Mouse (Mus musculus): ENCODE results near the gene Gins2.

Gins2 gene

DNA sequence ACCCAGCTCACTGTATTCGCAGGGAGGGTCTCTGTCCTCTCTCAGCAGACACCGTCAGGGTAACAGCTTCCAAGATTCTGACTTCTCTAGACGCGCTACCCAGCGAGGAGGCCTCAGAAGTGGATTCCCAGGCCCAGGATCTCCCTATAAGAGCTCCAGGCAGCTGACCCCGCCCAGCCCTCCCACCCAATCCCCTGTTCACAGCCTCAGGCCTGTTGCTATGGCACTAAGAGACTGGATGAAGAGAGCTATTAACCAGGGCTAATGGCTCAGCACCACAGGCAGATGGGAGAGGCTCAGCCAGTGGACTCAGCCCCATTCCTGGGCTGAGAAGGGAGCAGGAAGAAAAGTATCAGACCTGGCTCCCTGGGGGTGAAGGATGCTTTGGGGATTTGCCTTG lies 13.6 kb upstream of the Gins2 start:
- no peak for DNase-seq (ENCODE audit: extremely low spot score, low spot score)

GRCm38 (mm10) chr8:120599504-120599903 lies 10.4 kb upstream of the Gins2 start:
- peak; percentile 61 for DNase-seq (ENCODE audit: extremely low spot score, low spot score)

DNA sequence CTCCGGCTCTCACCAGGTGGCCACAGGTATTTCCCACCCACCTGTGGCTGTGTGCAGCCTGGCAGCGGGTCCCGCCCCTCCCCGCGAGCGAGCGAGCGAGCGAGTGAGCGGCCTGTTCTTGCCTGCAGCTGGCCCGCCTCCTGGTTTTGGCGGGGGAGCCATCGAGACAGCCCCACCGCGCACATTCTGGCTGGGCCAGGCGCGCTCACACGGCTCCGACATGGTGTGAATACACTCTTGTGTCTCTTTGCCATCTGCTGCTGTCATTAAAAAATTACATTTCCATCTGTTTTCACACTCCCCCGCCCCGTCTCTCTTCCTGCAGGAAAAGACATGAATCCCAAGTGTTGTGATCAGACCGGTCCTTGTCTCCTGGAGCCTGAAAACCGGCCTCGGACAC lies 9.5 kb upstream of the Gins2 start:
- DNase-seq (ENCODE audit: extremely low spot score, low spot score): peak; percentile 51

DNA sequence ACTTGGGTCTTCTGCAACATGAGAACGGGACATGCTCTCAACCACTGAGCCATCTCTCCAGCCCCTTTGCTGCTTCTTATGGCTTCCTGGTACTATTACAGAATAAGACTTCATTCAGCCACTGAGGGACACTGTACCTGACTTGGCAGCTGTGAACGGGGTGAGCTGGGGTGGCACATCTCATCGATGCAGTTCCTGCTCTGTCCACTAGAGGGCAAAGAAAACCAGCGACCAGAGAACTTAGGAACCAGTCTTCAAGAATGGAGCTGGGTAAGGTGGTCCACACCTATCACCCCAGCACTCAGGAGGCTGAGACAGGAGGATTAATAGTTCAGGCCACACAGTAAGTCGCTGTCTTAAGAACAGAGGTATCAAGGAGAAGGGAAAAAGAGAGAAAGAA lies 6.9 kb upstream of the Gins2 start:
- DNase-seq (ENCODE audit: extremely low spot score, low spot score): peak; percentile 81

DNA sequence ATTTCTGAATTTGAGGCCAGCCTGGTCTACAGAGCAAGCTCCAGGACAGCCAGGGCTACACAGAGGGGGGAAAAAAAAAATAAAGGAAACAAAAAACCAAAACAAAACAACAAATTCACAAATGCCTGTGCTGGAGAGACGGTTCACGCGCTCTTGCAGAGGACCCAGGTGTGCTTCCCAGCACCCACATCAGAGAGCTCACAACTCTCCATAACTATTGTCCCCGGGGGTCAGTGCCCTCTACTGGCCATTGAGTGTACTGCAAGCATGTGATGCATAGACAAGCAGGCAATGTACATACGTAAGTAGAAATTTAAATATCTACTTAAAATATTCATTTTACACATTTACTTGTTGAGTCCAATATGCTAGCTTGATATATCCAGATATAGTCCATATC lies 5.5 kb upstream of the Gins2 start:
- DNase-seq (ENCODE audit: extremely low spot score, low spot score): no peak

DNA sequence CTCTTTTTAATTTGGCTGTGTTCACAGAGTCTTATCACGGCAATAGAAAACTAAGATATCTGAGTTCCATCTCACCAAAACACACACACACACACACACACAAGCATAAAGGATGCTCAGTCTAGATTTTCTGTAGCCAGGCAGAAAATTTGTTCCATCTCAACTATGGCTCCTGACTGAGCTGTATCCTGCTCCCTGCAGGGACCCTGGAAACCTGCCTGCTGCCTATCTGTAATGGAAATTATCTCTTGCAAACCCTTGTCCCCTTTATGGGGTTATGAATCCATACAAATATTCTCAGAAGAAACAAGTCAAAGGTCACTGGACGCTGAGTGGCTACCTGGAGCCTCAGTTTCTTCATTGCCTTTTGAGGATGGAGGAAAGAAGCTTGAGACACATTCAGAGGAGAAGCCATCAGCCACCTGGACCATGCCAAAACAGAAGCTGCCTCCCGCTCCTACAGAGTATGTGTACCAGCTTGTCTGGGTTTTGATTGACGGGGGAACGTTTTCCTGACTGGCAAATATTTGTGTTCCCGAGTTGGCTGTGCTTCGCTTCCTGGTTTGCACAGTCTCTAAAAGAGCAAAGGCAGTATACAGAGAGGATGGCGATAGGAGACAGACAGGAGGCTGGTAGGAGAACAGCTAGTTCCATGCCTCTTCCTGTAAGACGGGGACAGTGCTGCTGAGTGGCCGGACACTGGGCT lies 2.6 kb upstream of the Gins2 start:
- DNase-seq (ENCODE audit: extremely low spot score, low spot score): no peak

GRCm38 (mm10) chr8:120589921-120590320 lies 817 bp upstream of the Gins2 start:
- DNase-seq (ENCODE audit: extremely low spot score, low spot score): no peak

- DNase-seq (ENCODE audit: extremely low spot score, low spot score): no peak
Observed at GRCm38 (mm10) chr8:120585521-120585920, 3.6 kb downstream of the Gins2 start.

DNA sequence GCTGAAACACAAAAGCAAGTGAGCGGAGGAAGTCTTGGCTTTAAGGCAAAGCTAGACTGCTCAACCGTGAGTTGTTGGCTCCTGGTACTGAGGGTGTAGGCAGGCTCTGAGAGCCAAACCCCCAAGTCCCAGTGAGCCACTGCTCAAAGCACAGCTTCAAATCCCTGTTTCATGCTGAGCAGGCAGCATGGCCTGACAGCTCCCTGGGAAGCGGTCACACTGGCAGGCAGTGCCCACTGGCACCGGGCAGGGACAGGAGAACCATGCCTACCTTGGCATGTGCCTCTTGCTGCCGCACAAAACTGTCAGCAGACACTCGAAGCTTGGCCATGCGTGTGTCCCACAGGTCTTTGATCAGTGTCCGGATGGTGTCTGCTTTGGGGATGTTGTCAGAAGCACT lies 7.3 kb downstream of the Gins2 start:
- no peak for DNase-seq (ENCODE audit: extremely low spot score, low spot score)

DNA sequence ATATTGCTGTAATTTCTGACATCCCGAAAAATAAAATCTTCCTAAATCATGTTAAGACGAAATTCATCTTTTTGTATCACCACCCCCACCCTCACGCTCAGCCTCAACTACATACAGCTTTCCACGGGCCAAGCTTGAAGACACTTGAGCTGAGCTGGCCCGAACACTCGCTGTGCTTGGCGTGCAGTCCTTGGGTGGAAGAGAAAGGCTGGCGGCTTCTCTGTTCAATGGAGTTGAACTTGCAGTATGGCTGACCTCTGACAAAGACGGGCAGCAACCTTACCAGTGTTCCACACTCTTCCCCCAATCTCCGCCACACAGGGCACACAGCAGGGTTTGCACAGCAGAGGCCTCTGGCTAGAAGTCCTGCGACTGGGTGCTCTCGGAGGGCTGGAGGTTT lies 7.8 kb downstream of the Gins2 start:
- DNase-seq (ENCODE audit: extremely low spot score, low spot score): no peak

DNA sequence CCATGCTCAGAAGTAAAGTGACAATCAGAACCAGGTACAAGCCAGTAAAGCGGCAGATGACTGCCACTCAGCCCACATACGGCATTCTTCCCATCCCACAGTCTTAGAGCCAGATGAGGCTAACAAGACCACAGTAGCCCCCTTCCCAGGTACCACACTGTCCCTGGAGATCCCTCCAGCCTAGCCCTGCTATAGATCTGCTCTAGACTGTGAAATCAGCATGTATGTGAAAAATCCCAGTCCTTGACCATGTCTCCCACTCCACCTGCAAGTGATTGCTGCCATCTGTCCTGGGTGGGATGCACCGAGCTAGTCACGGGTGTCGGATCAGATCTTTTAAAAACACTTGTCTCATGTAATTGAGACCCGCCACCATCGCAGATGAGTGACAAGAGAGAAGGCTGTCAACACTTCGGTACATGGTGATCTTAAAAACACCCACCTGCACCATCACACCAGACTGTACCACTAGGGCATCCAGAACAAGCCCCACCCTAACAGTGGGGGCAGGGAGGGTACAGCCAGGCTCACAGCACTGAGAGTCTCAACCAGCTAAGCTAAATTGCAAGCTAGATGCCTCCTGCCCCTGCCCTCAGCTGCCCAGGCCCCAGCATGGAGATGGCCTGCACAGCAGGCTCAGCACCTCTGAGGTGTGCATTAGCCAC lies 8.6 kb downstream of the Gins2 start:
- DNase-seq (ENCODE audit: extremely low spot score, low spot score): no peak

GRCm38 (mm10) chr8:120577821-120578220 lies 11.3 kb downstream of the Gins2 start:
- no peak for DNase-seq (ENCODE audit: extremely low spot score, low spot score)

GRCm38 (mm10) chr8:120575801-120576200 lies 13.3 kb downstream of the Gins2 start:
- peak; percentile 49 for DNase-seq (ENCODE audit: extremely low spot score, low spot score)

DNA sequence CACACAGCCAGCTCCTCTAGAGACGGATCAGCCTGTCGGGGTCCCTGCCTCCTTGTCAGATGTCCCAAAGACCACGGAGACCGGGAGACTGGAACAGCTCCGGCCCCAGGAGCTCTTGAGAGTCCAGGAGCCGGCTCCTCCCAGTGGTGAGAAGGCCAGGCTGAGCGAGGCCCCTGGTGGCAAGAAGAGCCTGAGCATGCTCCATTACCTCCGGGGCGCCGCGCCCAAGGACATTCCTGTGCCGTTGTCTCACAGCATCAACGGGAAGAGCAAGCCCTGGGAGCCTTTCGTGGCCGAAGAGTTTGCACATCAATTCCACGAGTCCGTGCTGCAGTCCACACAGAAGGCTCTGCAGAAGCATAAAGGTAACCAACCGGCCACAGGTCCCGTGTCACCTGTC lies 14.2 kb downstream of the Gins2 start:
- no peak for DNase-seq (ENCODE audit: extremely low spot score, low spot score)

DNA sequence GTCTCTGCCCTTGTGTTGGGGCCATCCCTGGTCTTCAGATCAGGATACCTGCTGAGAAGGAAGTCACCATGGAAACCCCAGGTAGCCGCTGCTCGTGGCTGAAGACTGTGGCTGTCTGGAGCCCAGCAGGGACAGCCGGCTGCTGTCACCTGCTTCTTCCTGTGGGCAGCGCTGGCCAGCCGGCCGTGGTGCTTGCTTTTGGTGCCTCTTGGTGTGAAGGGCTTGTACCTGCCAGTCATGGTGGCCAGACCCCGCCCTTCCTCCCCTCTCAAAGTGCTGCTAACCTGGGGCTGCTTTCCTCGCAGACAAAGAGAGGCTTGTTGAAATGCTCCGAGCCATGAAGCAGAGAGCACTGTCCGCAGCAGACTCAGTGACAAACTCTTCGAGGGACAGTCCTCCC lies 15.2 kb downstream of the Gins2 start:
- no peak for DNase-seq (ENCODE audit: extremely low spot score, low spot score)

- no peak for DNase-seq (ENCODE audit: extremely low spot score, low spot score)
Observed at GRCm38 (mm10) chr8:120572534-120572933, 16.6 kb downstream of the Gins2 start.

DNA sequence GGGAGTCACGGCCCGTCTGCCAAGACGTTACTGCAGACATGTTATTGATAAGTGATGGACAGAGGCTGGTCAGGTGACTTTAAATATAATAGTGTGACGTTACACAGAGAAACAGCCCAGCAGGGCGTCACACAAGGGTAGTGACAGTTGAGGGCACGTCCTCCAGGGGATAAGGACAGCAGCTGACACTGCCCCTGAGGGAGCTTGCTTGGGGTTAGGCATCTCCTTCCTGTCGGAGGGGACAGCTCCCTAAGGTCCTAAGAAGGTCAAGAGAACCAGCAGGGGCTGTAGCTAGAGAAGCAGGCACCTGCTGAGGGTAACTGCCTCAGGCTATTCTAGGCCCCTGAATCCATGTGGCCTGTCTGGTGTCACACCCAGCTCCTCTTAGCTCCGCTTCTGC lies 17.5 kb downstream of the Gins2 start:
- DNase-seq (ENCODE audit: extremely low spot score, low spot score): no peak

GRCm38 (mm10) chr8:120569939-120570715 lies 19.0 kb downstream of the Gins2 start:
- peak; percentile 86 for DNase-seq (ENCODE audit: extremely low spot score, low spot score)

GRCm38 (mm10) chr8:120569123-120569522 lies 20.0 kb downstream of the Gins2 start:
- DNase-seq (ENCODE audit: extremely low spot score, low spot score): no peak

DNA sequence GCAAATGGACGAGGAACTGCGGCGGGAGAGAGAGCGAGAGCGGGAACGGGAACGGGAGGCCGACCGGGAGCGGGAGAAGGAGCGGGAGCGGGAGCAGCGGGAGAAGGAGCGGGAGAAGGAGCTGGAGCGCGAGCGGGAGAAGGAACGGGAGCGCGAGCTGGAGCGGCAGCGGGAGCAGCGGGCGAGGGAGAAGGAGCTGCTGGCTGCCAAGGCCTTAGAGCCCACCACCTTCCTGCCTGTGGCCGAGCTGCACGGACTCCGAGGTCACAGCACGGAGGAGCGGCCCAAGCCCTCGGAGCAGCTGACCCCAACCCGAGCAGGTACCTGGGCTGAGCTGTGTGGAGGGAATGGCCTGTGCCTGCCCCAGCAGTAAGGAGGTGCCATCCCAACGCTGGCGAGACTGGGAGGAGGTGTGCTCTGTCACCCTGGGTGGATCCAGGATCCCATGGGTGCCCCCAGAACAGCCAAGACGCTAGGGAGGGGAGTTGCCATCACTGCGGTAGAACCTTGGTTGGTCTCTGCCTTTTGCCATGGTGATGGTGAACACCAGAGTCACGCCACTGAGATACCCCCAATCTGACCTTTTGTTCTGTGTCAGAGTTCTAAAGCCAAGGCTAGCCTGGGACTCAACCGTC lies 20.8 kb downstream of the Gins2 start:
- DNase-seq (ENCODE audit: extremely low spot score, low spot score): no peak

GRCm38 (mm10) chr8:120567731-120568130 lies 21.4 kb downstream of the Gins2 start:
- DNase-seq (ENCODE audit: extremely low spot score, low spot score): no peak

- DNase-seq (ENCODE audit: extremely low spot score, low spot score): no peak
Observed at GRCm38 (mm10) chr8:120566681-120567080, 22.4 kb downstream of the Gins2 start.

All from neural tube, embryonic 10.5 days (tissue).